Mouse (Mus musculus): ENCODE measurements around the gene Ap4b1. TPM values are rescaled to one million over a fixed set of nuclear protein-coding genes. Genes with fewer than 3 reads are reported as not detected.

Gene Ap4b1
- polyA plus RNA-seq (2015; fragmentation: Illumina TruSeq; extraction: RNeasy Lipid Tissue Mini Kit (QIAGEN cat#74804); ENCODE audit: insufficient read depth, low read depth, low replicate concordance): 5.3 TPM

DNA sequence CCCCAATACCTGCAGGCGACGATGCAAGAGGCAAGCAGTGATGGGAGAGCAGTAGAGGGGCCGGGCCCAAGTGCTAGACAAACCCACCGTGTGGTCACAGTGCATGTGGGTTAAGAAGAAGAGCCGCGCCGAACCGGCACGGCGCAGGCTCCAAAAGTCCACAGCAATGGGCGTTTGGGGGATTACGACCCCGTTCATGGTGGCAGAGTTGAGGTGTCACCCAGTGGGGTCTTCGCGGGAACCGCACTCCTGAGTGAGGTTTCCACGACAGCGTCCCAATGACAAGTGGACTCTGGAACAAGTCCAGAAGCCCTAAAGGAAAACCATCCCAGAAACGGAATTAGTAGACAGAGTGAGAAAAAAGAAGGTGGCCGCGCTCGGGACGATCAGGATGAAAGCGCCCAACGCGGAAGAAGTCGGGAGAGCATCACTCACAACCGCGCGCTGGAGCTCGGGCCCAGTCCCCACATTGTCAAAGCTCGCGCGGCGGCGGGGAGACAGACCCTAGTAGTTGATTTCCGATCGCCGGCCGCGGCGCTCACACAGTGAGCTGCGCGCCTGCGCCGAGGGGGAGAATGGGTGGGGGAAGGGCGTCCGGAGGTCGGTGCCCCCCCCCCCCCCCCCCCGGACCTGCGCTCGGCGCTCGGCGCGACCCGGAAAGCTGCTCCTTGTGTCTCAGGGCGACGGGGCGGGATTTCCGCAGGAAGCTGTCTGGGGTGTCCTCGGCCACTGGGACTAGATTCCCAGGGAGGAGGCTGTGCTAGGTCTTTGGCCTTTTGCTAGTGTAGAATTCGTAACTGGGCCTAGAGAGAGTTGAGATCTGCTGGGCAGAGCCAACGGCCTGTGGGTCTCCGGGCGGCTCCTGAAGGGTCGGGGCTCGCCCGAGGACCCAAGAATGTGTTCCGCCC lies at the start of gene Ap4b1, which contains the start of the genes Dclre1b and Gm43064:
Gene Ap4b1 (plus strand): TSS at position 630 of the 908 bp plus-strand sequence.
Gene Dclre1b (minus strand): TSS at position 554 of the 908 bp plus-strand sequence.
Gene Gm43064 (plus strand): TSS at position 683 of the 908 bp plus-strand sequence.

DNA sequence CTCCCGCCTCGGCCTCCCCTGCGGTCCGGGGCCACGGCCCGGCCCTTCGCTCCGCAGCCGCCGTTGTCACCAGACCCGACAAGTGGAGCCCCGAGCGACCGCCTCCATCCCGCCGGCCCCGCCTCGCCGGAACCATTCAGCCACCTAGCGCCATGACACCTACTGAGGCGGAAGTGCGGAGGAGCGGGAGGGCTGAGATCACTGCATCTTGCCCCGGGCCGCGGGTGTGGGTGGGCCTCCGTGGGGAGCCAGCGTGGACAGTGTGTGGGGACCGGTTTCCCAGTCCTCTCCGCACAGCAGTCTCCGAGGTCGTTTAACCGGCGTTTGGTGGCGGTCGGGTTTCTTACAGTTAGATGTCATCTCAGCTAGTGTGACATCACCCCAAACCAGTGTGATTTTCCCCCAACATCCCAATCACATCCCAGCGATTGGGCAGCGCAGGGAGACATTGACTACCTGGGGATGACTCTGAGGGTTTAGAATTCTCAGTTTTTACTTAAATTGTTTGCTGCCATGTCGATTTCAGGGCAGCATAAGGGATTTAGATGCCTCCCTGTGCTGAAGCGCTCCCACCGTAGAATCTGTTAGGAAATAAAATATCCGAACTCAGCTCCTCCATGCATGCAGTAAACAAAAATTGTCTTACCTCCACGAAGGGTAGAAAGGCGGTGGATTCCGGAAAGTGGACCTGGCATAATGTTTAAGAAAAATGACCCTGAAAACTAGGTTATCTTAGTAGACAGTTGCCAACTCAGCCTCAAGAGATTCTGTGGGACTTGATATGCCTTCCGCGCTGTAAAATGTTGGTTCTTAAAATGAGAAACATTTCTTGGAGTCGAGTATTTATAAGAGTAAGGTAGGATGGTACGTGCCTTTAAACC lies 17.9 kb upstream of the Ap4b1 start, which contains the start of gene Hipk1:
Gene Hipk1 (minus strand): TSS at position 334 of the 881 bp plus-strand sequence.

DNA sequence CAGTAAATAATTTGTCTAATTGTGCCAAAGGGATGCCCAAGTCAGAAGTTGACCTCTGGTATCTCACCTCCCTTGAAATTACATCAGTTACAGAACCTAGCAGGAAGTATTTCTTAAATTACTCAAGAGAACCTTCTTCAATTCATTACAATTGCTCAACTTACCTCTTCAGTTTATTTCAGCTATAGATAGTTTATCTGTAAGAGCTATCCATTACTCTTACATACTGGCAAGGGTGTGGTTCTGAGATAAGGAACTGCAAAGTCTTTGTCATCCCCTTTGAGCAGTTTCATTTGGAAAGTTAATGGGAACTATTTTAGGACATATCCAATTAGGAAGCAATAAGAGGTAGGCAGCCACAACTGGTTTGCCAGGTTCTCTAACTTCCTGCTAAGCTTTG lies 23.1 kb downstream of the Ap4b1 start, which contains the start of gene Bcl2l15:
Gene Bcl2l15 (plus strand): TSS at position 176 of the 400 bp plus-strand sequence.

DNA sequence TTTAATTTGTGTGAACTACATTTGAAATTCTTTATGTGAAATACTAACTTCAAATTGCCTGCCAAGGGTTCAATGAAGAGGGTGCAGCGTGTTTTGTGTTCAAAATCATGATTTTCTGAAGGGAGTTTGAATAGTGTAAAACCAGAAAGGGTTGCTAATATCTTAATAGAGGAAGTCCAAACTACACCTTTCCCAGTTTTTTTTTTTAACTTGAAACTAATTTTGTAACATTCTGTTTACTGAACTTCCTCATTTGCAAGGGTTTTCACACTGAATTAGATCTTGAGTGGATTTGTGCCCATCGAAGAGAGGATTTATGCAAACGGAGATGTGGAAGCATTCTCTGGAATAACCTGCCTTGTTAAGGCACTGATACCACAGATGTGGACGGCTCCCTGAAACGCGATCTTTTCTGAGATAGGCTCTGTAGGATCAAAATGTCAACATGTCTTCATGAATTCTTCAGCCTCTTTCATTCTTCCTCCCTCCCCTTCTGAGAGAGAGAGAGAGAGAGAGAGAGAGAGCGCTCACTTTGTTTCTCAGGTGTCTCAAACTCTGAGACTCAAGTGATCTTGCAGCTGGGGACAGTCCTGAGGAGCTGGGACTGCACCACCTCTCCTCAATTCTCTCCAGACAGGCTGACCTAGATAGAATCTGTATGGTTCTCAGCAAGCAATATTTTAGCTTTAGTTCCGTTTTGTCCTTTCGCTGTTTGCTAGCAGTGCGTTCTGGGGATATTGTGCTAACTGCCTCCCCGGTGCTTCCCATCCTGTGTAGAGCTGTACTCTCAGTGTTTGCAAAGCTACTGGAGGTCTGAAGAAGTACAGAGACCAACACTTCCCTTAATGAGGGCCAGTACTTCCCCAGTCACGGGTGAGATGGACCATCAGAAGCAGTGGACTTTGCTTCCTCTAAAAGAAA lies 49.8 kb downstream of the Ap4b1 start, which contains the start of gene Ptpn22:
Gene Ptpn22 (plus strand): TSS at position 915 of the 921 bp plus-strand sequence.

Other genes starting within 250 kb of the Ap4b1 start
- gene Syt6, start 234.3 kb upstream of the Ap4b1 start, polyA plus RNA-seq (2015; fragmentation: Illumina TruSeq; extraction: RNeasy Lipid Tissue Mini Kit (QIAGEN cat#74804); ENCODE audit: insufficient read depth, low read depth, low replicate concordance): 0.18 TPM
- gene Atg4a-ps, start 163.5 kb upstream of the Ap4b1 start, polyA plus RNA-seq (2015; fragmentation: Illumina TruSeq; extraction: RNeasy Lipid Tissue Mini Kit (QIAGEN cat#74804); ENCODE audit: insufficient read depth, low read depth, low replicate concordance): not detected
- gene Olfml3, start 71.5 kb upstream of the Ap4b1 start, polyA plus RNA-seq (2015; fragmentation: Illumina TruSeq; extraction: RNeasy Lipid Tissue Mini Kit (QIAGEN cat#74804); ENCODE audit: insufficient read depth, low read depth, low replicate concordance): 3.4 TPM
- not detected for gene Gm10964, start 70.2 kb upstream of the Ap4b1 start, polyA plus RNA-seq (2015; fragmentation: Illumina TruSeq; extraction: RNeasy Lipid Tissue Mini Kit (QIAGEN cat#74804); ENCODE audit: insufficient read depth, low read depth, low replicate concordance)
- gene Hipk1, start 18.0 kb upstream of the Ap4b1 start, polyA plus RNA-seq (2015; fragmentation: Illumina TruSeq; extraction: RNeasy Lipid Tissue Mini Kit (QIAGEN cat#74804); ENCODE audit: insufficient read depth, low read depth, low replicate concordance): 9.3 TPM
- gene Dclre1b, start 76 bp upstream of the Ap4b1 start, polyA plus RNA-seq (2015; fragmentation: Illumina TruSeq; extraction: RNeasy Lipid Tissue Mini Kit (QIAGEN cat#74804); ENCODE audit: insufficient read depth, low read depth, low replicate concordance): 1.1 TPM
- not detected for gene Gm43064, start 53 bp downstream of the Ap4b1 start, polyA plus RNA-seq (2015; fragmentation: Illumina TruSeq; extraction: RNeasy Lipid Tissue Mini Kit (QIAGEN cat#74804); ENCODE audit: insufficient read depth, low read depth, low replicate concordance)
- gene Bcl2l15, start 23.1 kb downstream of the Ap4b1 start, polyA plus RNA-seq (2015; fragmentation: Illumina TruSeq; extraction: RNeasy Lipid Tissue Mini Kit (QIAGEN cat#74804); ENCODE audit: insufficient read depth, low read depth, low replicate concordance): not detected
- gene Ptpn22, start 50.3 kb downstream of the Ap4b1 start, polyA plus RNA-seq (2015; fragmentation: Illumina TruSeq; extraction: RNeasy Lipid Tissue Mini Kit (QIAGEN cat#74804); ENCODE audit: insufficient read depth, low read depth, low replicate concordance): not detected
- 2.3 TPM for gene Rsbn1, start 104.6 kb downstream of the Ap4b1 start, polyA plus RNA-seq (2015; fragmentation: Illumina TruSeq; extraction: RNeasy Lipid Tissue Mini Kit (QIAGEN cat#74804); ENCODE audit: insufficient read depth, low read depth, low replicate concordance)
- gene Phtf1, start 158.6 kb downstream of the Ap4b1 start, polyA plus RNA-seq (2015; fragmentation: Illumina TruSeq; extraction: RNeasy Lipid Tissue Mini Kit (QIAGEN cat#74804); ENCODE audit: insufficient read depth, low read depth, low replicate concordance): 6.7 TPM

Measured in pancreas, adult 10 weeks (tissue).